Mouse (Mus musculus): ENCODE measurements around the gene Snap23. TPM values are rescaled to one million over a fixed set of nuclear protein-coding genes. Genes with fewer than 3 reads are reported as not detected.

The Snap23 gene
- total RNA-seq, 4 experiments from 2014 or later, result 40.5 to 52.2 (median 44.5) TPM

Other genes with a start within 250 kb of the Snap23 start
- 10 to 100 TPM; 19.9 to 26.3 (median 22.9) TPM for gene Vps39, start 214.5 kb upstream of the Snap23 start, total RNA-seq (2022)
- 10 to 100 TPM; 36.3 to 42.9 (median 37.6) TPM for gene Ganc, start 163.8 kb upstream of the Snap23 start, total RNA-seq (2022)
- gene Tmem87a, start 163.6 kb upstream of the Snap23 start, total RNA-seq (2022), result 10 to 100 TPM; 36.6 to 47.1 (median 43.3) TPM
- gene Capn3, start 111.7 kb upstream of the Snap23 start, total RNA-seq (2022), result 100 to 1,000 TPM; 126 to 145 (median 128) TPM
- gene Zfp106, start 3.8 kb upstream of the Snap23 start, total RNA-seq (2022), result 100 to 1,000 TPM; 643 to 705 (median 689) TPM
- gene Haus2, start 41.7 kb downstream of the Snap23 start, total RNA-seq (2022), result 1 to 10 TPM; 6.6 to 9.5 (median 7.1) TPM
- 10 to 100 TPM; 11.6 to 14.0 (median 11.9) TPM for gene Lrrc57, start 41.8 kb downstream of the Snap23 start, total RNA-seq (2022)
- gene Stard9, start 61.5 kb downstream of the Snap23 start, total RNA-seq (2022), result 1 to 10 TPM; 1.7 to 2.5 (median 2.0) TPM